19 mouse cellular contexts compared by ENCODE assay signal in the genomic region with DNA sequence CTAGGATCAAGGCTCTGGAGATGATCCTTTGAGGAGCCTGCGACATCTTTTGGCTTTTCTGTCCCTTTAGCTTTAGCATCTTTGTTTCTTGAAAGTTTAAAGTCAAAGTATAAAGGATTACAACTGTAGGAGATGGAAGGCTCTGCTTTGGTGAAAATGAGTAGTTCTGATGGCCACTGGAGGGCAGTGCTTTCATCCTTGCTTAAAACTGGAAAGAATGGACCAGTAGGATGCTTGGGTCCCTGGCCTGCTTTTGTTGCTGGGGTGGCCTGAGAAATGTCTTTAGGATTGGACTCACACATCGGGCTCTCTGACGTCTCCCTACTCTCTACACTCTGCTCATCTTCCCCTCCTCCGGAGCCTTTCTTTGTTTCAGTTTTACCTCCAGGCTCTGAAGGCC. TPM values are rescaled to one million over a fixed set of nuclear protein-coding genes. Genes with fewer than 3 reads are reported as not detected.
DNase-seq lines count a peak whose midpoint lies in the region; ATAC-seq and TF ChIP-seq lines count a peak whose summit lies in the region.
"Had no signal": no experiment of that assay in that cellular context is flagged by ENCODE, and none has a peak within 500 bp of the region (broad histone marks: within the 10 kb centered on the region; RNA-seq: fewer than 3 reads in every experiment).

No protein-coding gene starts in this region.

- TF ChIP-seq EP300 in stomach, postnatal 0 days (optimal IDR thresholded peaks at IDR 0.05) = no peak

- intact Hi-C loops in gastrocnemius, adult 2 months (cut with DNase I) = no loop called here

- peaks cover 54% of the 10 kb centered on the region for H3K36me3 ChIP-seq in midbrain, postnatal 0 days (ENCODE audit: insufficient read depth, low read length)
- H3K36me3 ChIP-seq in midbrain, embryonic 16.5 days (ENCODE audit: control insufficient read depth, insufficient read depth, low read length) = peaks cover 27% of the 10 kb centered on the region
- peaks cover 49% of the 10 kb centered on the region for H3K36me3 ChIP-seq in stomach, postnatal 0 days (ENCODE audit: control insufficient read depth, insufficient read depth, low read length)

- no peak for ATAC-seq in midbrain, postnatal 0 days (ENCODE audit: low FRiP score)
- no peak for ATAC-seq in midbrain, embryonic 16.5 days
- no peak for ATAC-seq in stomach, postnatal 0 days (ENCODE audit: low FRiP score, low TSS enrichment)
- ATAC-seq: forebrain, embryonic 16.5 days had no signal

- H3K4me3 ChIP-seq in gastrocnemius, adult 2 months = no peak overlapping the region
- H3K4me3 ChIP-seq in midbrain, postnatal 0 days (ENCODE audit: low read depth, low read length) = no peak overlapping the region
- no peak overlapping the region for H3K4me3 ChIP-seq in midbrain, embryonic 16.5 days (ENCODE audit: low read depth, low read length)
- H3K4me3 ChIP-seq in stomach, postnatal 0 days (ENCODE audit: low read depth, low read length) = no peak overlapping the region
- H3K4me3 ChIP-seq: embryonic facial prominence, embryonic 10.5 days; erythroblast, embryonic 14.5 days; hindbrain, embryonic 15.5 days had no signal

- no peak overlapping the region for H3K4me2 ChIP-seq in midbrain, postnatal 0 days (ENCODE audit: low read depth, low read length, poor library complexity, severe bottlenecking)
- no peak overlapping the region for H3K4me2 ChIP-seq in midbrain, embryonic 16.5 days (ENCODE audit: low read length)
- H3K4me2 ChIP-seq in stomach, postnatal 0 days (replicated peaks; ENCODE audit: low read depth) = no peak overlapping the region
- H3K4me2 ChIP-seq: hindbrain, embryonic 15.5 days; midbrain, embryonic 11.5 days had no signal

- 64% methylated on average over 4 of the region's 4 CpGs for WGBS in midbrain, postnatal 0 days
- 78% methylated on average over 4 of the region's 4 CpGs for WGBS in midbrain, embryonic 16.5 days
- 94% methylated on average over 4 of the region's 4 CpGs for WGBS in stomach, postnatal 0 days

- H3K27ac ChIP-seq in gastrocnemius, adult 2 months = no peak overlapping the region
- no peak overlapping the region for H3K27ac ChIP-seq in midbrain, postnatal 0 days (ENCODE audit: low read depth, low read length)
- H3K27ac ChIP-seq in midbrain, embryonic 16.5 days (ENCODE audit: low read length) = no peak overlapping the region
- H3K27ac ChIP-seq in stomach, postnatal 0 days (replicated peaks) = no peak overlapping the region
- H3K27ac ChIP-seq: embryonic facial prominence, embryonic 10.5 days; hindbrain, embryonic 15.5 days had no signal

- H3K4me1 ChIP-seq in midbrain, postnatal 0 days (ENCODE audit: insufficient read depth, low read length) = no peaks in the 10 kb centered on the region
- no peaks in the 10 kb centered on the region for H3K4me1 ChIP-seq in midbrain, embryonic 16.5 days (ENCODE audit: control insufficient read depth, insufficient read depth, low read length)
- H3K4me1 ChIP-seq in stomach, postnatal 0 days (replicated peaks; ENCODE audit: control insufficient read depth, insufficient read depth) = no peaks in the 10 kb centered on the region
- H3K4me1 ChIP-seq: embryonic facial prominence, embryonic 10.5 days; hindbrain, embryonic 15.5 days had no signal

- H3K9ac ChIP-seq in midbrain, postnatal 0 days (replicated peaks; ENCODE audit: low read length, poor library complexity, severe bottlenecking) = no peak overlapping the region
- H3K9ac ChIP-seq in midbrain, embryonic 16.5 days (ENCODE audit: low read depth, low read length) = no peak overlapping the region
- no peak overlapping the region for H3K9ac ChIP-seq in stomach, postnatal 0 days (ENCODE audit: low read length)
- H3K9ac ChIP-seq: hindbrain, embryonic 15.5 days had no signal

- no peak for DNase-seq in gastrocnemius, adult 2 months
- DNase-seq in gastrocnemius, postnatal 25 days = no peak
- peak; percentile 17 for DNase-seq in kidney, postnatal 10 days
- no peak for DNase-seq in kidney, postnatal 25 days
- DNase-seq in midbrain, postnatal 0 days (ENCODE audit: low spot score) = no peak
- no peak for DNase-seq in stomach, postnatal 0 days (ENCODE audit: low spot score)
- no peak for DNase-seq in T-cell, adult 2 months (ENCODE audit: low spot score)
- DNase-seq: adrenal gland, postnatal 36 days; cerebellum, postnatal 25 days; gastrocnemius, postnatal 14 days; layer of hippocampus, adult 9-11 months; lung, postnatal 14 days had no signal

- no peaks in the 10 kb centered on the region for H3K9me3 ChIP-seq in midbrain, postnatal 0 days (ENCODE audit: low read length)
- no peaks in the 10 kb centered on the region for H3K9me3 ChIP-seq in midbrain, embryonic 16.5 days (replicated peaks; ENCODE audit: control insufficient read depth, low read length, poor library complexity, severe bottlenecking)
- no peaks in the 10 kb centered on the region for H3K9me3 ChIP-seq in stomach, postnatal 0 days (ENCODE audit: control insufficient read depth, low read length)
- H3K9me3 ChIP-seq: embryonic facial prominence, embryonic 10.5 days; G1E; hindbrain, embryonic 15.5 days had no signal

- peak; percentile 44 for TF ChIP-seq CTCF in gastrocnemius, adult 2 months (IDR thresholded peaks at IDR 0.05)
- peak; percentile 61 for TF ChIP-seq CTCF in midbrain, postnatal 0 days (IDR thresholded peaks at IDR 0.05)
- peak; percentile 62 for TF ChIP-seq CTCF in stomach, postnatal 0 days (IDR thresholded peaks at IDR 0.05; ENCODE audit: low read depth)

- H3K27me3 ChIP-seq in midbrain, postnatal 0 days (ENCODE audit: insufficient read depth, low read length) = no peaks in the 10 kb centered on the region
- H3K27me3 ChIP-seq in midbrain, embryonic 16.5 days (ENCODE audit: control insufficient read depth, insufficient read depth, low read depth, low read length) = no peaks in the 10 kb centered on the region
- H3K27me3 ChIP-seq in stomach, postnatal 0 days (ENCODE audit: control insufficient read depth, insufficient read depth, low read length) = no peaks in the 10 kb centered on the region
- H3K27me3 ChIP-seq: hindbrain, embryonic 15.5 days had no signal

RNA-seq across cellular contexts. Expression of a gene that starts 11.0 kb away (rescaled TPM):
- total RNA-seq in gastrocnemius, adult 2 months (2021) = 1 to 10 TPM in 1 of 2 experiments, under 1 TPM in 1; 0.51 to 2.7 TPM
- 1 to 10 TPM; 1.4 to 1.6 TPM for total RNA-seq in gastrocnemius, postnatal 25 days (2021)
- 2.6 and 4.7 TPM in 2 replicates for total RNA-seq in midbrain, postnatal 0 days (2014; rRNA removed)
- 15.4 and 15.5 TPM in 2 replicates for polyA plus RNA-seq in midbrain, postnatal 0 days (2015; fragmentation: Nextera tagmentation; extraction: Ambion mirVana)
- polyA plus RNA-seq in midbrain, embryonic 16.5 days (2015; fragmentation: Nextera tagmentation; extraction: Ambion mirVana) = 8.3 and 11.6 TPM in 2 replicates
- 5.4 and 6.5 TPM in 2 replicates for polyA plus RNA-seq in stomach, postnatal 0 days (2015; fragmentation: Nextera tagmentation; extraction: Ambion mirVana)

RNA-seq across cellular contexts. Expression of a gene that starts 33.4 kb away (rescaled TPM):
- 1 to 10 TPM in 1 of 2 experiments, under 1 TPM in 1; 0.66 to 1.1 TPM for total RNA-seq in gastrocnemius, adult 2 months (2021)
- 1 to 10 TPM; 1.6 to 2.7 TPM for total RNA-seq in gastrocnemius, postnatal 25 days (2021)
- total RNA-seq in midbrain, postnatal 0 days (2014; rRNA removed) = 584 and 605 TPM in 2 replicates
- polyA plus RNA-seq in midbrain, postnatal 0 days (2015; fragmentation: Nextera tagmentation; extraction: Ambion mirVana) = 22.5 and 25.4 TPM in 2 replicates
- 18.1 and 20.5 TPM in 2 replicates for polyA plus RNA-seq in midbrain, embryonic 16.5 days (2015; fragmentation: Nextera tagmentation; extraction: Ambion mirVana)
- 2.0 and 2.9 TPM in 2 replicates for polyA plus RNA-seq in stomach, postnatal 0 days (2015; fragmentation: Nextera tagmentation; extraction: Ambion mirVana)

RNA-seq across cellular contexts. Expression of a gene that starts 50.8 kb away (rescaled TPM):
- 10 to 100 TPM; 12.6 to 32.3 TPM for total RNA-seq in gastrocnemius, adult 2 months (2021)
- total RNA-seq in gastrocnemius, postnatal 25 days (2021) = 10 to 100 TPM; 28.7 to 35.2 TPM
- 74.2 and 78.0 TPM in 2 replicates for total RNA-seq in midbrain, postnatal 0 days (2014; rRNA removed)
- polyA plus RNA-seq in midbrain, postnatal 0 days (2015; fragmentation: Nextera tagmentation; extraction: Ambion mirVana) = 90.4 and 91.7 TPM in 2 replicates
- polyA plus RNA-seq in midbrain, embryonic 16.5 days (2015; fragmentation: Nextera tagmentation; extraction: Ambion mirVana) = 65.2 and 75.8 TPM in 2 replicates
- 126 and 142 TPM in 2 replicates for polyA plus RNA-seq in stomach, postnatal 0 days (2015; fragmentation: Nextera tagmentation; extraction: Ambion mirVana)

Comparison
In these comparisons a context has a peak if more than half of its experiments do, and no peak if none do; other contexts are left out.
1. RNA of a gene that starts 33.4 kb away (total RNA-seq): 584 to 605 TPM in midbrain, postnatal 0 days; 1.6 to 2.7 TPM in gastrocnemius, postnatal 25 days and 0.66 to 1.1 TPM in gastrocnemius, adult 2 months; every median in the first group is over 100 times any median in the second.
2. Peak in every context shown above with its lines, with median percentiles within 50 percentile points of each other: CTCF ChIP-seq.